Mouse (Mus musculus): ENCODE data around the gene Crygc.

Gene Crygc

DNA sequence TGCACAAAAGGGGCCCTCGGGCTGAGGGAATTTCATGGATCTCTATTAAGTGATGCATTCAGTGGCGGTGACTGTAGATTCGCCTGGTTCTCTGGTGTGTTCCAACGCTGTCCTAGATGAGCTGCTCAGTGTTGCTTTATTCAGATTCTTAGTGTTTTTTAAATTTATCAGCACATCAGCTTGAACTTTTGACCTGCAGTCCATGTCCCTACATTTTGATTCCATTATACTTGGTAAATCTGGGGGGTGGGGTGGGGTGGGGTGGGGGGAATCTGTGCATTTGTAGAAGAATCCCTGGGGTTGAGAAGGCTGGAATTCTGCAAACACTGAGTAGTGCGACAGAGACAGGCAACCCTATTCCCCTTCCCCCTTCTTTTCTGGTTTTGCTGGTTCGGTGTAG is at the start of gene Crygc:
TSS of gene Crygc (minus strand) at position 101 of the 400 bp plus-strand sequence.
- no peak for DNase-seq (ENCODE audit: low read depth, low spot score)

GRCm38 (mm10) chr1:65122574-65123372 is 49.3 kb upstream of the Crygc start, which contains the start of gene D630023F18Rik:
D630023F18Rik (minus strand) TSS chr1:65123214.
- DNase-seq (ENCODE audit: low read depth, low spot score): no peak

GRCm38 (mm10) chr1:65119438-65119837 is 45.9 kb upstream of the Crygc start, which contains the start of gene Gm28845:
Gm28845 (minus strand) TSS chr1:65119558.
- DNase-seq (ENCODE audit: low read depth, low spot score): no peak

DNA sequence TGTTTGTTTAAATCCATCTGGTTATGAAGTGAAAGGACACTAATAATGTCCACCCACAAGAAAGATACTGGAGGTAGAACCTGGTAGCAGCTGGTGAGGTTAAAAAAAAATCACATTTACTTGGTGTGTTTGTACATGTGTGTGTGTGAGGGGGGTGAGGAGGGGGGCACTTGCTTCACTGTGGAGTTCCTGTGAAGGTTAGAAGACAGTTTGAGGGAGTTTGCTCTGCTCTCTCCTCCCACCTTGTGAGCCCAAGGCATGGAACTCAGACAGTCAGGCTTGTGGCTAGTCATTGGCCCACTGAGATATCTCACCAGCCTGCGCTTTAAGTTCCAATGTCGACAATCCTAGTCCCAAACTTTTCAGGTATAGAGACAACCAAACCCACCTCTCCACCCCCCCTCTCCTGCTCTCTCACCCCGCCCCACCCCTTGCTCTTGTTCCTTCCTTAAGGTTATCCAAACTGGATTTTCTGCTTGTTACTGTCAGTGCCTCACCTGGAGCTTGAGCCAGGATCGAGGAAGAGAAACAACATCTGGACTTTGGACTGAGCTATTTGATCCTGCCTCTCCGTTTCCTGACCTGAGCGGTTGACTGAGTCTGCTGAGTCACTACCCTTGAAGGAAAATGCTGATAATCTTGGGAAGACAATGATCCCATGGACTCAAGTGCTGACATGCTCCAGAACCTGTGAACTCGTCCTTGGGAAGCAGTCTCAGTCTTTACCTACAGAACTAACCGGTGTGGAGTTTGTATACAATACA is 44.8 kb upstream of the Crygc start:
- no peak for DNase-seq (ENCODE audit: low read depth, low spot score)

- no peak for DNase-seq (ENCODE audit: low read depth, low spot score)
These were observed 40.2 kb upstream of the Crygc start for GRCm38 (mm10) chr1:65113536-65114172.

- no peak for DNase-seq (ENCODE audit: low read depth, low spot score)
These were observed 39.3 kb upstream of the Crygc start for GRCm38 (mm10) chr1:65112807-65113196.

- DNase-seq (ENCODE audit: low read depth, low spot score): peak; percentile 84
These were observed 38.7 kb upstream of the Crygc start for GRCm38 (mm10) chr1:65112031-65112806.

GRCm38 (mm10) chr1:65109756-65110435 is 36.4 kb upstream of the Crygc start:
- DNase-seq (ENCODE audit: low read depth, low spot score): no peak

GRCm38 (mm10) chr1:65109196-65109595 is 35.7 kb upstream of the Crygc start:
- no peak for DNase-seq (ENCODE audit: low read depth, low spot score)

DNA sequence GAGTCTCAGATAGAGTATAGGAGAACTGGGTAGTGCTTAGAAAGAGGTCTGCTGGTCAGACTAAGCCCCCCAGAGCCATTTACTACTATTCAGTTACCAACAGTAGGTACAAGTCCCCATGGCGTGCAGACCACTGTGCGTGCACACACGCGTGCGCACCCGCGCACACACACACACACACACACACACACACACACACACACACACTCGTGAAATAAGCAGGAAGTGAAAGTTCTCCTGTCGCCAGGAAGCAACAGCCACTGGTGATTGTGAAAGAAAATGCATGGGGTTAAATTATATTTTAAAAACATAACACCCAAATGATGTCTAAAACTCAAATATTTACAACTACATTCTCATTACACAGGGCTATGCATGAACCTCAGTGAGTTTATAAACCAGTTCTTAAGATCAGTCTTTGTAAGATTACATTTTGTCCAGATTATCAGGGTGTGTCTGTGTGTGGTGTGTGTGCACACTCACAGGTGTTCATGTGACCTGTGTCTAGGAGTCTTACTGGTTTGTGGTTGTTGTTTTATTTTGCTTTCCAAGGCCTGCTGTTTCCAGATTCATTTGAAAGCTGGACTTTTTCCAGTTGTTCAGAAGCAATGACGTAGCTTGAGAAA is 34.3 kb upstream of the Crygc start:
- no peak for DNase-seq (ENCODE audit: low read depth, low spot score)

- no peak for DNase-seq (ENCODE audit: low read depth, low spot score)
These were observed 29.8 kb upstream of the Crygc start, which contains the start of gene Cryga for GRCm38 (mm10) chr1:65103273-65103672. Cryga (minus strand) TSS chr1:65103373.

- DNase-seq (ENCODE audit: low read depth, low spot score): no peak
These were observed 23.5 kb upstream of the Crygc start for GRCm38 (mm10) chr1:65096953-65097352.

DNA sequence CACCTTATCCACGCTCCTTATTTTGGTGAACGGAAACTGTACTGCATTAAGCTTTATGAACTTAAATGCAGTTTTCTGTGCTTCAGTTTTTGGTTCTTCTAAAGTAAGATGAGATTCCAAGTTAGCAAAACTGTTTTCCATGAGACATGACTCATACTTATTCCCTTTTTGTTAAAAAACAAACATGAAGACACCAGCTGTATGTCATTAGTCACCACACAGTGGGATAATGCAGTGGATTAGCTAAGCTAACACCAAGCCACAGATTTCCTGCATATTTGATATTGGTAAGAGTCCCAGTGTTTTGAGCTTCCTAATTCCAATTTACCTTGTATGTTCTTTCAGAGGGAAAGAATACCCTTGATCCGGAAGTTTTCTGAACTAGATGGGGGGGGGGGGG is 18.1 kb upstream of the Crygc start:
- DNase-seq (ENCODE audit: low read depth, low spot score): no peak

GRCm38 (mm10) chr1:65090370-65090769 is 16.9 kb upstream of the Crygc start:
- DNase-seq (ENCODE audit: low read depth, low spot score): no peak

DNA sequence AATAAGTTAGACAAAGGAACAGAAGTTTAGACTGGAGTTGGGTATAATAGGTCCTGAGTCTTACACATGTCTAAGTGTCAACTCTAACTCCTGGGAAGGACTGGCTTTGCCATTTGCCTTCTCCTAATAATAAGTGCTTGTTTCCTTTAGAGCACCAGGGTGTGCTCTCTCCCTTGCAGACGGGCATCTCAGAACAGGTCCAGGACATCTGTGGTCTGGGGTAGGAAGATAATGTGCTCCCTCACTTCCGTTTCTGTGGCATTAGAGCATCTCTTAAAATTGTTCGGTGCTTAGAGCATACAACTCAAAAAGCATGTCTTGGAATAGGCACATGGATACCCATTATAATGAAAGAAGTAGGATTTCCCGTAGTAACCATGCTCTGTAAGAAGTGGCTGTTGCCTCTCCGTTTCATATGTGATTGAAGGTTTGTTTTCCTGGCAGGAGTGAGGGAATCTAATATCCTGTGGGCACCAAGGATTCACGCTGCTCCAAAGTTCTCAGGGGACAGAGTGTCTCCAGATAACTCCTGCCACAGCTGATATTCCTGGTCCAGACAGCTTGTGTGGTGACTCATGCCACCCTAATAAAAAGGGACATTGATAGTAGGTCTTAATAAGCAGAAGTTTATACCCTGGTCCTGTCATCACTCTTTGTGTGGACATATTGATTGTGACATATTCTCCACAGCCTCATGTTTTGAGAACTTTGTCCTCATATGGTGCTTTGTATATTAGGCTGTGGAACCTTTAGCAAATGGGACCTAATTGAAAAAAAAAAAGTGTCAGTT is 15.3 kb upstream of the Crygc start:
- DNase-seq (ENCODE audit: low read depth, low spot score): no peak

DNA sequence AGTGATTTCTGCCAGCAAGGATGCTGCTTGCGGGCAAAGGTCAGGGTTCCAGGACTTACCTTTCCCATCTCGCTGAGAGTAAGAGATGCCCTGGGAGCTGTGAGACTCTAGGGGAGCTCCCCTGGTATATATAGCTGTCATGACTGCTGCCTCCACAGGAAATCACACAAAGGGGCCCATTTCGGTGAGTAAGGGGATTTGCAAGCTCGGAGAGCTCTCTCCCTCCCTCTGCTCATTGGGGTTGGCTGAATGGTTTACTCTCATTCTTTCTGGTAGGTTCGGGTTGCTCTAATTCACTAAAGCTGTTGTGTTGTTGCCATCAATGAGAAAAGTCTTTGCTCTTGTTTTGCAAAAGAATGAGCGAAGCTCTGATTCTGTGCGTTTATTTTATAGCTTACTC is 8.7 kb upstream of the Crygc start, which contains the start of gene Crygb:
TSS of gene Crygb (minus strand) at position 101 of the 400 bp plus-strand sequence.
- DNase-seq (ENCODE audit: low read depth, low spot score): no peak

GRCm38 (mm10) chr1:65075607-65076006 is 2.1 kb upstream of the Crygc start:
- no peak for DNase-seq (ENCODE audit: low read depth, low spot score)

DNA sequence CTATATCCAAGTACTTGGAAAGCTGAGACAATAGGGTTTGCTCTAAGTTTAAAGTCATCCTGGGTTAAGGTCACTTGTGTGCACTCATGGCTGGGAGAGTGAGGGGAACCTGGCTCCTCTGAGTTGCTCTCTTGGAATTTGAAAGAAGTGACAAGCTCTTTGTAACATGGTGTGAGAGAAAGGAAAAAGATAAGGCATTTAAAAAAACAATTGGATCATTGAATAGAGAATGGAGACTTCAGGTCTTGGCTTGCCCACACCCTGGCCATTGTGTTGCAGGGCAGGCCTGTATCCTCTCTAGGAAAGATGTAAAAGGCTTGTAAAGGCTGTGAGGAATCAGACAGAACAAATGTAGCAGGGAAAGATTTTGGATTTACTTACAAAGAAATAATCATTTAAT is 5.6 kb downstream of the Crygc start:
- DNase-seq (ENCODE audit: low read depth, low spot score): no peak

DNA sequence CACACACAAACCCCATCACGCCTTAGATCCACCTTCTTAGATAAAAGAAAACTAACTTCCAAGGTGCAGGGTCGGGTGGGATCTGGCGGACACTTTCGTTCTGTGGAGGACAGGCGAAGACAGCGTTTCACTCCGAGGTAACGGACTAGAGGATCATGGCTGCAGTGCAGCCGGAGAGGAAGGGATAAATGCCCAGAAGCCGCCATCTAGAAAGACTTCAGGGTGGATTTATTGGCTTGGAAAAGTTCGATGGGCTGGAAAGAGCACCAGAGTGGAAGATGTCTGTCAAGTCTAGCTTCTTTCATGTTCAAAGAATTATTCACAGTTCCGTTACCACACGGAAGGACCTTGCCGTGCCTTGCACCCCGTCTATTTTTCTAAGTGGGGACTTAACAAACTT is 9.3 kb downstream of the Crygc start:
- DNase-seq (ENCODE audit: low read depth, low spot score): no peak
